Mouse (Mus musculus): Measurements from ENCODE around the gene Rnf150. TPM values are rescaled to one million over a fixed set of nuclear protein-coding genes. Genes with fewer than 3 reads are reported as not detected.
A peak's percentile ranks its signal among the peaks of the same experiment; 100 is the strongest.

The Rnf150 gene
- polyA plus RNA-seq, 1 experiment, result 44.9 TPM

- Histone ChIP-seq H3K27ac (ENCODE audit: insufficient read depth, low read depth, low read length) (peak overlapping the region; percentile 99), H3K4me3 (ENCODE audit: insufficient read depth, low read length) (no peak overlapping the region), H3K4me1 (ENCODE audit: control insufficient read depth, insufficient read depth, low read length) (peaks cover 25% of the 10 kb centered on the region)
- TF ChIP-seq CTCF (IDR thresholded peaks at IDR 0.05; ENCODE audit: low read depth, low read length), result no peak
- TF ChIP-seq POLR2A (IDR thresholded peaks at IDR 0.05; ENCODE audit: borderline replicate concordance, low read depth, low read length), result no peak
Measured at GRCm38 (mm10) chr8:83054801-83055200, 191.6 kb downstream of the Rnf150 start.

- no peak overlapping the region for H3K4me3 ChIP-seq (ENCODE audit: insufficient read depth, low read length)
- TF ChIP-seq POLR2A (IDR thresholded peaks at IDR 0.05; ENCODE audit: borderline replicate concordance, low read depth, low read length), result no peak
Measured at GRCm38 (mm10) chr8:83058951-83059350, 195.8 kb downstream of the Rnf150 start.

GRCm38 (mm10) chr8:83060076-83060475 lies 196.9 kb downstream of the Rnf150 start:
- TF ChIP-seq CTCF (IDR thresholded peaks at IDR 0.05; ENCODE audit: low read depth, low read length) (no peak), POLR2A (IDR thresholded peaks at IDR 0.05; ENCODE audit: borderline replicate concordance, low read depth, low read length) (no peak)
- peaks cover 48% of the 10 kb centered on the region for H3K4me1 ChIP-seq (ENCODE audit: control insufficient read depth, insufficient read depth, low read length)
- H3K27ac ChIP-seq (ENCODE audit: insufficient read depth, low read depth, low read length), result no peak overlapping the region
- H3K4me3 ChIP-seq (ENCODE audit: insufficient read depth, low read length), result no peak overlapping the region

More at GRCm38 (mm10) chr8:83058951-83059350, 195.8 kb downstream of the Rnf150 start:
- Histone ChIP-seq H3K4me1 (ENCODE audit: control insufficient read depth, insufficient read depth, low read length) (peaks cover 45% of the 10 kb centered on the region), H3K27ac (ENCODE audit: insufficient read depth, low read depth, low read length) (no peak overlapping the region)

- no peak for TF ChIP-seq POLR2A (IDR thresholded peaks at IDR 0.05; ENCODE audit: borderline replicate concordance, low read depth, low read length)
- TF ChIP-seq CTCF (IDR thresholded peaks at IDR 0.05; ENCODE audit: low read depth, low read length), result no peak
- Histone ChIP-seq H3K27ac (ENCODE audit: insufficient read depth, low read depth, low read length) (no peak overlapping the region), H3K4me1 (ENCODE audit: control insufficient read depth, insufficient read depth, low read length) (peaks cover 48% of the 10 kb centered on the region), H3K4me3 (ENCODE audit: insufficient read depth, low read length) (no peak overlapping the region)
Measured at GRCm38 (mm10) chr8:83061257-83061656, 198.1 kb downstream of the Rnf150 start.

- H3K27ac ChIP-seq (ENCODE audit: insufficient read depth, low read depth, low read length), result no peak overlapping the region
Measured at GRCm38 (mm10) chr8:83061873-83062272, 198.7 kb downstream of the Rnf150 start.

GRCm38 (mm10) chr8:83062276-83062675 lies 199.1 kb downstream of the Rnf150 start:
- TF ChIP-seq CTCF (IDR thresholded peaks at IDR 0.05; ENCODE audit: low read depth, low read length), result no peak
- H3K4me3 ChIP-seq (ENCODE audit: insufficient read depth, low read length), result no peak overlapping the region
- peaks cover 53% of the 10 kb centered on the region for H3K4me1 ChIP-seq (ENCODE audit: control insufficient read depth, insufficient read depth, low read length)
- H3K27ac ChIP-seq (ENCODE audit: insufficient read depth, low read depth, low read length), result 0 out of 2 replicates have a peak overlapping the region, but pooled peaks have one; percentile 1

More at GRCm38 (mm10) chr8:83061873-83062272, 198.7 kb downstream of the Rnf150 start:
- TF ChIP-seq CTCF (IDR thresholded peaks at IDR 0.05; ENCODE audit: low read depth, low read length), result no peak
- no peak for TF ChIP-seq POLR2A (IDR thresholded peaks at IDR 0.05; ENCODE audit: borderline replicate concordance, low read depth, low read length)
- Histone ChIP-seq H3K4me3 (ENCODE audit: insufficient read depth, low read length) (no peak overlapping the region), H3K4me1 (ENCODE audit: control insufficient read depth, insufficient read depth, low read length) (peaks cover 50% of the 10 kb centered on the region)

- H3K4me1 ChIP-seq (ENCODE audit: control insufficient read depth, insufficient read depth, low read length), result peaks cover 64% of the 10 kb centered on the region
Measured at GRCm38 (mm10) chr8:83064096-83064495, 200.9 kb downstream of the Rnf150 start.

GRCm38 (mm10) chr8:83066076-83066475 lies 202.9 kb downstream of the Rnf150 start:
- no peak for TF ChIP-seq CTCF (IDR thresholded peaks at IDR 0.05; ENCODE audit: low read depth, low read length)
- no peak for TF ChIP-seq POLR2A (IDR thresholded peaks at IDR 0.05; ENCODE audit: borderline replicate concordance, low read depth, low read length)
- peak overlapping the region; percentile 93 for H3K27ac ChIP-seq (ENCODE audit: insufficient read depth, low read depth, low read length)
- H3K4me3 ChIP-seq (ENCODE audit: insufficient read depth, low read length), result no peak overlapping the region
- H3K4me1 ChIP-seq (ENCODE audit: control insufficient read depth, insufficient read depth, low read length), result peaks cover 62% of the 10 kb centered on the region

More at GRCm38 (mm10) chr8:83064096-83064495, 200.9 kb downstream of the Rnf150 start:
- Histone ChIP-seq H3K27ac (ENCODE audit: insufficient read depth, low read depth, low read length) (peak overlapping the region; percentile 95), H3K4me3 (ENCODE audit: insufficient read depth, low read length) (no peak overlapping the region)
- TF ChIP-seq POLR2A (IDR thresholded peaks at IDR 0.05; ENCODE audit: borderline replicate concordance, low read depth, low read length) (no peak), CTCF (IDR thresholded peaks at IDR 0.05; ENCODE audit: low read depth, low read length) (no peak)

- peak overlapping the region; percentile 93 for H3K27ac ChIP-seq (ENCODE audit: insufficient read depth, low read depth, low read length)
- TF ChIP-seq POLR2A (IDR thresholded peaks at IDR 0.05; ENCODE audit: borderline replicate concordance, low read depth, low read length) (no peak), CTCF (IDR thresholded peaks at IDR 0.05; ENCODE audit: low read depth, low read length) (no peak)
Measured at GRCm38 (mm10) chr8:83066846-83067245, 203.7 kb downstream of the Rnf150 start.

GRCm38 (mm10) chr8:83067906-83068305 lies 204.8 kb downstream of the Rnf150 start:
- no peak overlapping the region for H3K4me3 ChIP-seq (ENCODE audit: insufficient read depth, low read length)
- no peak overlapping the region for H3K27ac ChIP-seq (ENCODE audit: insufficient read depth, low read depth, low read length)
- TF ChIP-seq CTCF (IDR thresholded peaks at IDR 0.05; ENCODE audit: low read depth, low read length), result no peak
- no peak for TF ChIP-seq POLR2A (IDR thresholded peaks at IDR 0.05; ENCODE audit: borderline replicate concordance, low read depth, low read length)
- peaks cover 49% of the 10 kb centered on the region for H3K4me1 ChIP-seq (ENCODE audit: control insufficient read depth, insufficient read depth, low read length)

More at GRCm38 (mm10) chr8:83066846-83067245, 203.7 kb downstream of the Rnf150 start:
- H3K4me3 ChIP-seq (ENCODE audit: insufficient read depth, low read length), result no peak overlapping the region
- H3K4me1 ChIP-seq (ENCODE audit: control insufficient read depth, insufficient read depth, low read length), result peaks cover 58% of the 10 kb centered on the region

GRCm38 (mm10) chr8:83074248-83074647 lies 211.1 kb downstream of the Rnf150 start:
- Histone ChIP-seq H3K4me1 (ENCODE audit: control insufficient read depth, insufficient read depth, low read length) (peaks cover 10% of the 10 kb centered on the region), H3K27ac (ENCODE audit: insufficient read depth, low read depth, low read length) (no peak overlapping the region), H3K4me3 (ENCODE audit: insufficient read depth, low read length) (no peak overlapping the region)
- TF ChIP-seq CTCF (IDR thresholded peaks at IDR 0.05; ENCODE audit: low read depth, low read length) (no peak), POLR2A (IDR thresholded peaks at IDR 0.05; ENCODE audit: borderline replicate concordance, low read depth, low read length) (no peak)
